Mouse (Mus musculus) limb, embryonic 13.5 days (tissue): ENCODE data around the gene Orc1. TPM values are rescaled to one million over a fixed set of nuclear protein-coding genes. Genes with fewer than 3 reads are reported as not detected.

Experiments
- ATAC-seq: fragments of 200-750 bp; cut with Nextera tagmentation; 2 replicates; pipeline ENCODE4 v1.8.0; 2017; ENCODE audit warnings: low read depth, moderate number of reproducible peaks, moderate TSS enrichment; ENCODE audit not compliant: low FRiP score
- H3K27ac ChIP-seq: fragments of 300-500 bp; sonication (generic); 2 replicates; pipeline ENCODE4 v1.5.1; 2015; ENCODE audit warnings: inconsistent platforms, mild to moderate bottlenecking, moderate library complexity
- H3K27me3 ChIP-seq: fragments of 300-500 bp; sonication (generic); 2 replicates; pipeline ENCODE4 v1.6.1; 2015; ENCODE audit warnings: mild to moderate bottlenecking, inconsistent platforms
- H3K36me3 ChIP-seq: fragments of 300-500 bp; sonication (generic); 2 replicates; pipeline ENCODE4 v1.6.1; 2015; ENCODE audit warnings: inconsistent platforms, mild to moderate bottlenecking, moderate library complexity
- H3K4me1 ChIP-seq: fragments of 300-500 bp; sonication (generic); 2 replicates; pipeline ENCODE4 v1.6.1; 2015; ENCODE audit warnings: inconsistent platforms
- H3K4me2 ChIP-seq: fragments of 300-500 bp; sonication (generic); replicated peaks from 2 replicates; pipeline ENCODE4 v1.6.1; 2015; ENCODE audit warnings: inconsistent platforms, mild to moderate bottlenecking, moderate library complexity
- H3K4me3 ChIP-seq: fragments of 300-500 bp; sonication (generic); 2 replicates; pipeline ENCODE4 v1.5.1; 2015; ENCODE audit warnings: moderate library complexity, mild to moderate bottlenecking, inconsistent platforms
- H3K9ac ChIP-seq: fragments of 300-500 bp; sonication (generic); 2 replicates; pipeline ENCODE4 v1.6.1; 2015; ENCODE audit warnings: mild to moderate bottlenecking, inconsistent platforms
- H3K9me3 ChIP-seq: fragments of 300-500 bp; sonication (generic); 2 replicates; pipeline ENCODE4 v1.6.1; 2016; ENCODE audit warnings: inconsistent platforms
- WGBS: fragments of 180-500 bp; shearing (Covaris S2); methylation state at CpG from one replicate; pipeline ENCODE4 v1.1.7; 2015; 5-methylcytosine and 5-hydroxymethylcytosine counted together
- polyA plus RNA-seq: library from polyadenylated mRNA; unstranded; fragments of >200 nt; fragmentation: Nextera tagmentation; extraction: Ambion mirVana; gene quantifications from 2 replicates; pipeline ENCODE4 v1.2.1, GENCODE M21; 2015

Orc1 gene
- polyA plus RNA-seq, 1 experiment from 2014 or later: 12.2 TPM

- H3K4me3 ChIP-seq: no peak overlapping the region
- H3K9me3 ChIP-seq: no peaks in the 10 kb centered on the region
- no peak overlapping the region for H3K27ac ChIP-seq
- H3K27me3 ChIP-seq: no peaks in the 10 kb centered on the region
- WGBS: 77% methylated on average over 2 of the region's 2 CpGs
- no peak overlapping the region for H3K4me2 ChIP-seq
- peaks cover 38% of the 10 kb centered on the region for H3K36me3 ChIP-seq
- no peak overlapping the region for H3K9ac ChIP-seq
- no peak for ATAC-seq
- no peaks in the 10 kb centered on the region for H3K4me1 ChIP-seq
Observed at GRCm38 (mm10) chr4:108664407-108664806, 85.2 kb downstream of the Orc1 start.

Other genes with a start within 250 kb of the Orc1 start
- 7.0 and 7.4 TPM in 2 replicates for gene Shisal2a, start 196.1 kb upstream of the Orc1 start, polyA plus RNA-seq
- gene Gpx7, start 172.5 kb upstream of the Orc1 start, polyA plus RNA-seq: 88.5 and 89.8 TPM in 2 replicates
- gene Tut4, start 120.0 kb upstream of the Orc1 start, polyA plus RNA-seq: 113 and 124 TPM in 2 replicates
- gene Prpf38a, start 87 bp upstream of the Orc1 start, polyA plus RNA-seq: 100 and 101 TPM in 2 replicates
- gene Cc2d1b, start 40.5 kb downstream of the Orc1 start, polyA plus RNA-seq: 30.0 and 33.0 TPM in 2 replicates
- 2.0 and 3.4 TPM in 2 replicates for gene 3110021N24Rik, start 140.2 kb downstream of the Orc1 start, polyA plus RNA-seq
- 5.7 and 6.7 TPM in 2 replicates for gene Zfyve9, start 201.4 kb downstream of the Orc1 start, polyA plus RNA-seq